In genomic region chr10:81408424-81408729, GRCm38 (mm10) we compare ENCODE assay signal across 8 mouse cellular contexts. TPM values are rescaled to one million over a fixed set of nuclear protein-coding genes. Genes with fewer than 3 reads are reported as not detected.
A peak's percentile ranks its signal among the peaks of the same experiment; 100 is the strongest.
DNase-seq lines count a peak whose midpoint lies in the region; ATAC-seq and TF ChIP-seq lines count a peak whose summit lies in the region.

No protein-coding gene starts in this region.

- TF ChIP-seq CTCF in cerebellum, adult 2 months (IDR thresholded peaks at IDR 0.05; ENCODE audit: borderline replicate concordance, insufficient read depth, low read depth, low read length): no peak

- peak overlapping the region; percentile 63 for H3K27ac ChIP-seq in cerebellum, adult 2 months (ENCODE audit: insufficient read depth, low read length)
- peak overlapping the region; percentile 84 for H3K27ac ChIP-seq in kidney, embryonic 15.5 days
- H3K27ac ChIP-seq in embryonic facial prominence, embryonic 10.5 days (replicated peaks): peak overlapping the region; percentile 66
- H3K27ac ChIP-seq in liver, embryonic 15.5 days (replicated peaks): peak overlapping the region; percentile 49

- H3K36me3 ChIP-seq in kidney, embryonic 15.5 days: peaks cover 60% of the 10 kb centered on the region
- H3K36me3 ChIP-seq in embryonic facial prominence, embryonic 10.5 days (replicated peaks): peaks cover 20% of the 10 kb centered on the region; the same call in 1 of the 2 replicates
- no peaks in the 10 kb centered on the region; the same call in 1 of the 2 replicates for H3K36me3 ChIP-seq in liver, embryonic 15.5 days (replicated peaks)

- TF ChIP-seq POLR2A in cerebellum, adult 2 months (IDR thresholded peaks at IDR 0.05; ENCODE audit: borderline replicate concordance, insufficient read depth, low read length): no peak

- no peak overlapping the region for H3K4me3 ChIP-seq in cerebellum, adult 2 months (replicated peaks; ENCODE audit: insufficient read depth, low read depth, low read length)
- H3K4me3 ChIP-seq in kidney, embryonic 15.5 days (replicated peaks): no peak overlapping the region
- H3K4me3 ChIP-seq in embryonic facial prominence, embryonic 10.5 days: peak overlapping the region; percentile 50; the same call in 1 of the 2 replicates
- H3K4me3 ChIP-seq in liver, embryonic 15.5 days (replicated peaks): no peak overlapping the region

- H3K9me3 ChIP-seq in kidney, embryonic 15.5 days (replicated peaks): no peaks in the 10 kb centered on the region
- no peaks in the 10 kb centered on the region for H3K9me3 ChIP-seq in embryonic facial prominence, embryonic 10.5 days
- no peaks in the 10 kb centered on the region for H3K9me3 ChIP-seq in liver, embryonic 15.5 days (replicated peaks)

- WGBS in cerebellum, adult 2 months: 35% methylated on average over 13 of the region's 13 CpGs
- WGBS in kidney, embryonic 15.5 days: 57% methylated on average over 13 of the region's 13 CpGs
- 39% methylated on average over 13 of the region's 13 CpGs for WGBS in embryonic facial prominence, embryonic 10.5 days
- 24% methylated on average over 13 of the region's 13 CpGs for WGBS in liver, embryonic 15.5 days (ENCODE audit: insufficient replicate concordance)

- no peak for DNase-seq in cerebellum, adult 2 months
- no peak for DNase-seq in cerebellum, postnatal 10 days
- DNase-seq in kidney, postnatal 14 days: no peak
- DNase-seq in embryonic facial prominence, embryonic 10.5 days (ENCODE audit: low spot score): no peak
- DNase-seq in B cell, adult 2 months: no peak
- DNase-seq in right cerebral cortex, postnatal 14 days: no peak

- no peak for ATAC-seq in kidney, embryonic 15.5 days (replicated peaks; ENCODE audit: low FRiP score)
- ATAC-seq in liver, embryonic 15.5 days (ENCODE audit: insufficient read depth): no peak

- peak overlapping the region; percentile 37 for H3K4me2 ChIP-seq in kidney, embryonic 15.5 days
- 0 out of 2 replicates have a peak overlapping the region, but pooled peaks have one; percentile 39 for H3K4me2 ChIP-seq in liver, embryonic 15.5 days

- H3K27me3 ChIP-seq in cerebellum, adult 2 months (ENCODE audit: control insufficient read depth, insufficient read depth, low read length): no peaks in the 10 kb centered on the region
- no peaks in the 10 kb centered on the region for H3K27me3 ChIP-seq in kidney, embryonic 15.5 days
- H3K27me3 ChIP-seq in embryonic facial prominence, embryonic 10.5 days (replicated peaks; ENCODE audit: low read depth, poor library complexity, severe bottlenecking): peaks cover 55% of the 10 kb centered on the region
- H3K27me3 ChIP-seq in liver, embryonic 15.5 days: peaks cover 59% of the 10 kb centered on the region

- peaks cover 79% of the 10 kb centered on the region for H3K4me1 ChIP-seq in cerebellum, adult 2 months (ENCODE audit: control insufficient read depth, insufficient read depth, low read length)
- H3K4me1 ChIP-seq in kidney, embryonic 15.5 days: peaks cover 92% of the 10 kb centered on the region
- H3K4me1 ChIP-seq in embryonic facial prominence, embryonic 10.5 days: peaks cover 91% of the 10 kb centered on the region
- peaks cover 92% of the 10 kb centered on the region for H3K4me1 ChIP-seq in liver, embryonic 15.5 days (replicated peaks)

- H3K9ac ChIP-seq in kidney, embryonic 15.5 days: no peak overlapping the region
- no peak overlapping the region for H3K9ac ChIP-seq in liver, embryonic 15.5 days

RNA-seq across cellular contexts. Expression of gene Smim24, which starts 15.5 kb away (rescaled TPM):
- polyA plus RNA-seq in cerebellum, adult 2 months (2012; rRNA removed): 1.2 and 1.7 TPM in 2 replicates
- polyA plus RNA-seq in kidney, embryonic 15.5 days (2015; fragmentation: Nextera tagmentation; extraction: Ambion mirVana): 26.0 and 29.4 TPM in 2 replicates
- 2.0 and 2.8 TPM in 2 replicates for polyA plus RNA-seq in embryonic facial prominence, embryonic 10.5 days (2016; fragmentation: Nextera tagmentation; extraction: Ambion mirVana)
- 1.9 and 2.3 TPM in 2 replicates for polyA plus RNA-seq in liver, embryonic 15.5 days (2015; fragmentation: Nextera tagmentation; extraction: Ambion mirVana)

RNA-seq across cellular contexts. Expression of gene Gm48552, which starts 19.6 kb away (rescaled TPM):
- 10.7 and 13.8 TPM in 2 replicates for polyA plus RNA-seq in cerebellum, adult 2 months (2012; rRNA removed)
- polyA plus RNA-seq in kidney, embryonic 15.5 days (2015; fragmentation: Nextera tagmentation; extraction: Ambion mirVana): 1.6 and 2.1 TPM in 2 replicates
- polyA plus RNA-seq in embryonic facial prominence, embryonic 10.5 days (2016; fragmentation: Nextera tagmentation; extraction: Ambion mirVana): 1.8 and 3.1 TPM in 2 replicates
- polyA plus RNA-seq in liver, embryonic 15.5 days (2015; fragmentation: Nextera tagmentation; extraction: Ambion mirVana): 0.56 TPM in 1 of 2 replicates, not detected in the other

RNA-seq across cellular contexts. Expression of gene Gm48551, which starts 24.1 kb away (rescaled TPM):
- 10.2 and 10.8 TPM in 2 replicates for polyA plus RNA-seq in cerebellum, adult 2 months (2012; rRNA removed)
- polyA plus RNA-seq in kidney, embryonic 15.5 days (2015; fragmentation: Nextera tagmentation; extraction: Ambion mirVana): 2.5 and 4.1 TPM in 2 replicates
- 2.7 TPM in 2 replicates for polyA plus RNA-seq in embryonic facial prominence, embryonic 10.5 days (2016; fragmentation: Nextera tagmentation; extraction: Ambion mirVana)
- polyA plus RNA-seq in liver, embryonic 15.5 days (2015; fragmentation: Nextera tagmentation; extraction: Ambion mirVana): 0.75 and 0.88 TPM in 2 replicates

RNA-seq across cellular contexts. Expression of gene Dohh, which starts 24.1 kb away (rescaled TPM):
- 87.7 and 93.1 TPM in 2 replicates for polyA plus RNA-seq in cerebellum, adult 2 months (2012; rRNA removed)
- 79.7 and 82.2 TPM in 2 replicates for polyA plus RNA-seq in kidney, embryonic 15.5 days (2015; fragmentation: Nextera tagmentation; extraction: Ambion mirVana)
- 105 and 109 TPM in 2 replicates for polyA plus RNA-seq in embryonic facial prominence, embryonic 10.5 days (2016; fragmentation: Nextera tagmentation; extraction: Ambion mirVana)
- polyA plus RNA-seq in liver, embryonic 15.5 days (2015; fragmentation: Nextera tagmentation; extraction: Ambion mirVana): 50.9 and 56.2 TPM in 2 replicates

RNA-seq across cellular contexts. Expression of gene Fzr1, which starts 30.1 kb away (rescaled TPM):
- 75.8 and 81.5 TPM in 2 replicates for polyA plus RNA-seq in cerebellum, adult 2 months (2012; rRNA removed)
- 105 and 114 TPM in 2 replicates for polyA plus RNA-seq in kidney, embryonic 15.5 days (2015; fragmentation: Nextera tagmentation; extraction: Ambion mirVana)
- polyA plus RNA-seq in embryonic facial prominence, embryonic 10.5 days (2016; fragmentation: Nextera tagmentation; extraction: Ambion mirVana): 134 and 142 TPM in 2 replicates
- polyA plus RNA-seq in liver, embryonic 15.5 days (2015; fragmentation: Nextera tagmentation; extraction: Ambion mirVana): 127 and 147 TPM in 2 replicates
